Mouse (Mus musculus) E14TG2a.4 (cell line): ENCODE measurements at regions not wholly inside any gene's neighbourhood (a gene's known extent, or its start where the extent isn't known, plus 50 kb on each side); places are given as distances from the start of the nearest gene placed in this dataset.

Source experiments
- CTCF ChIP-seq: conservative IDR thresholded peaks from 2 replicates; pipeline ENCODE4 v1.5.1; 2014; ENCODE audit warnings: low read length
- NANOG ChIP-seq: IDR thresholded peaks from 2 replicates; pipeline ENCODE4 v1.6.1; 2014; ENCODE audit warnings: borderline replicate concordance, low read length, mixed read lengths
- POU5F1 ChIP-seq: IDR thresholded peaks from 2 replicates; pipeline ENCODE4 v1.6.1; 2014; ENCODE audit warnings: low read length, borderline replicate concordance

- TF ChIP-seq CTCF (no peak), POU5F1 (no peak), NANOG (no peak)
These were observed 245.5 kb upstream of the 5930422O12Rik start for GRCm38 (mm10) chr8:33183029-33183428.
